Mouse (Mus musculus) stomach, embryonic 16.5 days (tissue): ENCODE measurements around the gene Fhl2. TPM values are rescaled to one million over a fixed set of nuclear protein-coding genes. Genes with fewer than 3 reads are reported as not detected.
"Not testable (repeated sequence)": the region's sequence is repeated elsewhere in the genome, so short reads cannot be mapped to it uniquely, and the experiment has no call there.

ENCODE experiments used
- ATAC-seq: fragments of 200-750 bp; cut with Nextera tagmentation; 2 replicates; pipeline ENCODE4 v1.8.0; 2017; ENCODE audit warnings: moderate number of reproducible peaks, moderate TSS enrichment; ENCODE audit not compliant: insufficient read depth, low FRiP score
- H3K27ac ChIP-seq: fragments of 300-500 bp; sonication (generic); 2 replicates; pipeline ENCODE4 v1.5.1; 2014; ENCODE audit warnings: low read length
- H3K27me3 ChIP-seq: fragments of 300-500 bp; sonication (generic); 2 replicates; pipeline ENCODE4 v1.6.1; 2014; ENCODE audit warnings: low read length, control low read depth, mixed read lengths; ENCODE audit not compliant: control insufficient read depth, insufficient read depth
- H3K36me3 ChIP-seq: fragments of 300-500 bp; sonication (generic); 2 replicates; pipeline ENCODE4 v1.6.1; 2014; ENCODE audit warnings: low read length; ENCODE audit not compliant: control insufficient read depth, insufficient read depth
- H3K4me1 ChIP-seq: fragments of 300-500 bp; sonication (generic); 2 replicates; pipeline ENCODE4 v1.6.1; 2014; ENCODE audit warnings: low read length, control low read depth, mixed read lengths; ENCODE audit not compliant: control insufficient read depth, insufficient read depth
- H3K4me2 ChIP-seq: fragments of 300-500 bp; sonication (generic); 2 replicates; pipeline ENCODE4 v1.6.1; 2014; ENCODE audit warnings: low read depth, low read length, mixed read lengths
- H3K4me3 ChIP-seq: fragments of 300-500 bp; sonication (generic); replicated peaks from 2 replicates; pipeline ENCODE4 v1.5.1; 2014; ENCODE audit warnings: mild to moderate bottlenecking, low read length
- H3K9ac ChIP-seq: fragments of 300-500 bp; sonication (generic); 2 replicates; pipeline ENCODE4 v1.6.1; 2014; ENCODE audit warnings: low read length
- H3K9me3 ChIP-seq: fragments of 300-500 bp; sonication (generic); replicated peaks from 2 replicates; pipeline ENCODE4 v1.6.1; 2016; ENCODE audit warnings: low read length, control low read depth; ENCODE audit not compliant: control insufficient read depth
- WGBS: fragments of 180-500 bp; shearing (Covaris S2); extraction: QIAGEN DNeasy Blood & Tissue Kit; methylation state at CpG from one replicate; pipeline ENCODE4 v1.1.7; 2014; 5-methylcytosine and 5-hydroxymethylcytosine counted together
- polyA plus RNA-seq: library from polyadenylated mRNA; unstranded; fragments of >200 nt; fragmentation: Nextera tagmentation; extraction: Ambion mirVana; gene quantifications from 2 replicates; pipeline ENCODE4 v1.2.1, GENCODE M21; 2015

Gene Fhl2
- polyA plus RNA-seq, 1 experiment from 2014 or later = 91.2 TPM

DNA sequence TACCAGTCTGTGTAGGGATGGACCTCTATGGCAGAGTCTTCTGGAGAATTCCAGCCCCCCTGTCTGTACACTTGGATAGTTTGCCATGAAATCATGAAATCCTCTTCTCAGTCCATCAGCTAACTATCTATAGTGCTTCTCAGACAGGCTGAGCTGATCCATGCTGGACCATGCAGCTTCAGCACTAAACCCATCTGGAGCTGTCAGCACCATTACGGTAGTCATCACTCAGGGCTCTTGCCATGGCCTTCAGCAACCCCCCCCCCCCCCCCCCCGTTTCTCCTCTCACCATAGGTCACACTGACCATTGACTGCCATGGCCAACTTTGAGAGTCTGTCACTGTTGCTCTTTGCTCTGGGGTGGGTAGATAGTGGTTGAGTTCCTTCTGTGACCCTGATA lies 5.0 kb upstream of the Fhl2 start:
- Histone ChIP-seq H3K36me3 (no peaks in the 10 kb centered on the region), H3K9me3 (no peaks in the 10 kb centered on the region), H3K27ac (no peak overlapping the region), H3K4me2 (no peak overlapping the region), H3K9ac (no peak overlapping the region), H3K4me3 (no peak overlapping the region), H3K27me3 (no peaks in the 10 kb centered on the region), H3K4me1 (0 out of 2 replicates have a peak, but pooled peaks cover 5% of the 10 kb centered on the region)
- no peak for ATAC-seq
- 100% methylated on average over 2 of the region's 2 CpGs for WGBS

DNA sequence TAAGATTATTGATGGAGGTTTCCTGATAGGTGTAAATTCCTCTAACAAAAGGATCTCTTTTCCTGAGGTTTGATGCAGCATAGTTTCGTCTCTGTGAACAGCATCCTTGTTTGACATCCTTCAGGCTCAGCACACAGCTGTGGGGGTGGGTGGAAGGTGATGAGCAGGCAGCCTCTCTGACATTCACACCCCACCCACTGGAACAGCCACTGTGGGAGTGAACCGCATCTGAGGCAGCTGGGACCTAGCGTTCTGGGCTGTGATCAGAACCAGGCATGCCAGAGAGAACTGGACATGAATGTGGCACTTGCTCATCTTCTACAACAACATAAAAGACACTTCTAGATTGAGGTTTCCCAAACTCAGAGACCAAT lies 3.1 kb upstream of the Fhl2 start:
- Histone ChIP-seq H3K4me2 (no peak overlapping the region), H3K27ac (no peak overlapping the region), H3K27me3 (no peaks in the 10 kb centered on the region), H3K9me3 (no peaks in the 10 kb centered on the region), H3K4me1 (peaks cover 13% of the 10 kb centered on the region; the same call in 1 of the 2 replicates), H3K9ac (no peak overlapping the region), H3K4me3 (no peak overlapping the region), H3K36me3 (no peaks in the 10 kb centered on the region)
- no peak for ATAC-seq
- WGBS = 55% methylated on average over 3 of the region's 3 CpGs

DNA sequence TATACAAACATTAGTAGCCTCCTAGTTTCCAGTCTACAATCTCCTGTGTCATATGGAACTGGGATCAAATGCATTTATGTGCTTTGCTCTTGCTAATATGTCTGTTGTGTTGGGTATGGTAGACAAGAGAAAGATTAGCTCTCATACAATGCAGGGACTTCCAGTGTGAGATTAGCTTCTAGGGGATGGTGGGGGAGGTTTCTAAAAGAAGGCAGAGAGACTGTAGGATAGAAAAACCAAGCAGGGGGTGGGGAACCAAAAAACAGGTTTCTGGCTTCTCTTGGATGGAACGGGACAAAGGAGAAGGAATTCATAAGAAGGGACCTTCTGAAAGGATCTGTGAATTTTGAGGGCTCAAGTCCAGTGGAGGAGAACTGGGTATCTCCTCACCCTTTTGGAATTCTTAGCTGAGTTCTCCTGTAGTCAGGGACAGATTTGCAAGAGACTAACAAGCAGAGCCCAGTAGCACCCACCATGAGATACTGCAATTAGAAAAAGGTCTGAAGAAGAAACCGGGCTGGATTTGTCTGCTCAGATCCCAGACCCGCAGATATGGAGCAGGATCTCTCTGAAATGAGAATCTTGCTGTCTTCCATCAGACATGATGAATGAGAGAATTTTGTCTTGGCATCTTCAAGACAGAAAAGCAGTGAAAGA lies 2.6 kb upstream of the Fhl2 start:
- ATAC-seq = no peak
- Histone ChIP-seq H3K9ac (no peak overlapping the region), H3K36me3 (no peaks in the 10 kb centered on the region), H3K9me3 (no peaks in the 10 kb centered on the region), H3K4me3 (no peak overlapping the region), H3K27ac (no peak overlapping the region), H3K27me3 (no peaks in the 10 kb centered on the region), H3K4me2 (no peak overlapping the region), H3K4me1 (peaks cover 13% of the 10 kb centered on the region; the same call in 1 of the 2 replicates)
- whole genome bisulfite sequencing = 72% methylated on average over 3 of the region's 3 CpGs

DNA sequence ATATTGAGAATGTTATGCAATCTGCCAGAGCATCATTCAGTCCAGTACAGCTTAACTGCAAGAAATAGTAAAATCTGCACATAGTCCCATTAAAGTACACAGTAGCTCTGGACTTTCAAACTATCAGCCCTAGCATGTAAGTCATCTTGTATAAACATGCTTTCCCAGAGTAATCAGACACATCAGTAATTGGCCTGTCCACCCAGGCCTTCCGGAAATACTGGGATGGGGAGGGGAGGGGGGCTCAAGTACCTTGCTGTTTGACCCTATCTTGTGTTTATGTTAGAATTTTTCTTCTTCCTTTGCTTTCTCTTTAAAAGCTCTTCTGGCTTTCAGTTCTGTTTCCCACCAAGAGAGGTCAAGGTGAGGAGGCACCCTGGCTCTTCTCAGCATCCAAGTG lies 725 bp downstream of the Fhl2 start:
- no peaks in the 10 kb centered on the region for H3K36me3 ChIP-seq
- no peaks in the 10 kb centered on the region for H3K27me3 ChIP-seq
- ATAC-seq = no peak
- no peak overlapping the region for H3K9ac ChIP-seq
- H3K4me3 ChIP-seq = no peak overlapping the region
- H3K27ac ChIP-seq = no peak overlapping the region
- no peaks in the 10 kb centered on the region for H3K9me3 ChIP-seq
- no peak overlapping the region for H3K4me2 ChIP-seq
- 13% methylated on average over 1 of the region's 1 CpGs for WGBS
- peaks cover 7% of the 10 kb centered on the region; the same call in 1 of the 2 replicates for H3K4me1 ChIP-seq

DNA sequence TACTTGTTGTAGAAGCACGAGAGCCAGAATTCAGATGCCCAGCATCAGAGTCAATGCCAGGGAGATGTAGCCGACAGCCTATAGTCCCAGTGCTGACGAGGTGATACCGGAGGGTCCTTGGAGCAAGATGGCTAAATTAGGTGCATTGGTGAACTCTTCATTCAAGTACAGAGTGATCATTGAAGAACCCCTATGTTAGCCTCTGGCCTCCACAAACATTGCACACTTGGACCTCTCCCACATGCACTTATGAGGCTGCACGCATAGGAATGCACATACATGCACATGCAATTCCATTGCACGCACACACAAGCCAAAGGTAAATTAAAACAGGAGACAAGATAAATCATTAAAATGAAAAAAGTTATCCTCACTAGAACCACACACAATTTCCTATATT lies 3.4 kb downstream of the Fhl2 start:
- no peak overlapping the region for H3K27ac ChIP-seq
- 95% methylated on average over 6 of the region's 6 CpGs for WGBS
- no peak for ATAC-seq
- H3K9ac ChIP-seq = no peak overlapping the region
- no peak overlapping the region for H3K4me2 ChIP-seq
- no peaks in the 10 kb centered on the region for H3K27me3 ChIP-seq
- H3K4me3 ChIP-seq = no peak overlapping the region
- H3K4me1 ChIP-seq = peaks cover 7% of the 10 kb centered on the region; the same call in 1 of the 2 replicates
- no peaks in the 10 kb centered on the region for H3K36me3 ChIP-seq
- H3K9me3 ChIP-seq = no peaks in the 10 kb centered on the region

DNA sequence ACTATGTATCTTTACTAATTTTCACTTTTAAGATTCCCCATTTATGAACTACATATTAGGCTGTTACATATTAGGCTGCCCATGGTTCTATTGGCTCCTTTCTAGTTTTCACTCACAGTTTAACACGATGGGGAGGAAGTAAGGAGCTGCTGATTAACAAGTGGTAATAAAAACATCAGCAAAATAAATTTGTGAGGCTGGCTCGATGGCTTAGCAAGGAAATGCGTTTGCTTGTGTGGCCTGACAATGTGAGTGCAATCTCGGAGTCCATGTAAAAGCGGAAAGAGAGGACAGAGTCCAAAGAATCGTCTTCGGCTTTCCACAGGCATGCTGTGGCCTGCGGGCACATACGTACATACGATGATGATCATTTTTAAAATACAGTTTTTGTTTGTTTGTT lies 4.3 kb downstream of the Fhl2 start:
- H3K4me3 ChIP-seq = no peak overlapping the region
- H3K36me3 ChIP-seq = no peaks in the 10 kb centered on the region
- H3K9ac ChIP-seq = no peak overlapping the region
- H3K27ac ChIP-seq = no peak overlapping the region
- ATAC-seq = no peak
- H3K27me3 ChIP-seq = no peaks in the 10 kb centered on the region
- no peaks in the 10 kb centered on the region for H3K9me3 ChIP-seq
- peaks cover 7% of the 10 kb centered on the region; the same call in 1 of the 2 replicates for H3K4me1 ChIP-seq
- no peak overlapping the region for H3K4me2 ChIP-seq
- WGBS = 77% methylated on average over 10 of the region's 10 CpGs

DNA sequence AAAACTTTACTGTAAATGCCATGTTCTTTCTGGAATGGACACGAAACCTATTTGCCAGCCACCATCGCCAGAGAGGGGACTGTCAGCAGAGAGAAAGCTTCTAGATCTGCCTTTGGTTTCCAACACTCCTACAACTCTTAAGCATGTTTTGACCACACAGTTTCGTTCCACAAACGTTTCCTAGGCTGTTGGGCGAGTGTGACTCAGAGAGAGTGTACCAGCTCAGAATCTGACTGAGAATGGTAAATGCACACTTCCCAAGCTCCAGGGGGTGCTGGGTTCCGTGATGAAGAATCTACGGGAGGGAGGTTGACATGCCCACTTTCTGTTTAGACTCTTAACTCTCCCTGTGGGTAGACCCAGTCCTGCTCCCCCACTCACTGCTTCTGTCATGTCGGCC lies 5.7 kb downstream of the Fhl2 start:
- H3K27me3 ChIP-seq = no peaks in the 10 kb centered on the region
- H3K9ac ChIP-seq = no peak overlapping the region
- no peak for ATAC-seq
- 81% methylated on average over 8 of the region's 8 CpGs for WGBS
- no peaks in the 10 kb centered on the region for H3K9me3 ChIP-seq
- no peak overlapping the region for H3K4me3 ChIP-seq
- no peak overlapping the region for H3K4me2 ChIP-seq
- H3K4me1 ChIP-seq = 0 out of 2 replicates have a peak, but pooled peaks cover under 1% of the 10 kb centered on the region
- H3K27ac ChIP-seq = no peak overlapping the region
- no peaks in the 10 kb centered on the region for H3K36me3 ChIP-seq

DNA sequence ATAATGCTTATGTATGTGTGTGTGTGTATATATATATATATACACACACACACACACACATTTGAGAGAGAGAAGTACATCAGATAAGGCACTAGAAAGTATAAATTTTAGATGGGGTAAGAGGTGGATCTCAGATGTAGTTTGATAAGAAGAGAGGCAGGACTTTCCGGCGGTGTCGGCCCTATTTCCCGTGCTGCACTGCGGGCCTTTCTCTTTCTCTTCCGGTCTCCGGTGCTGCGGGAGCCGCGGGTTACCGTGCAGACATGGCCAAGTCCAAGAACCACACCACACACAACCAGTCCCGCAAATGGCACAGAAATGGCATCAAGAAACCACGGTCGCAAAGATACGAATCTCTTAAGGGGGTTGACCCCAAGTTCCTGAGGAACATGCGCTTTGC lies 7.9 kb downstream of the Fhl2 start:
- not testable (repeated sequence) for H3K27ac ChIP-seq, H3K9ac ChIP-seq, H3K4me1 ChIP-seq, H3K4me2 ChIP-seq, H3K36me3 ChIP-seq, H3K4me3 ChIP-seq, H3K9me3 ChIP-seq, ATAC-seq, H3K27me3 ChIP-seq
- whole genome bisulfite sequencing = 94% methylated on average over 12 of the region's 16 CpGs

DNA sequence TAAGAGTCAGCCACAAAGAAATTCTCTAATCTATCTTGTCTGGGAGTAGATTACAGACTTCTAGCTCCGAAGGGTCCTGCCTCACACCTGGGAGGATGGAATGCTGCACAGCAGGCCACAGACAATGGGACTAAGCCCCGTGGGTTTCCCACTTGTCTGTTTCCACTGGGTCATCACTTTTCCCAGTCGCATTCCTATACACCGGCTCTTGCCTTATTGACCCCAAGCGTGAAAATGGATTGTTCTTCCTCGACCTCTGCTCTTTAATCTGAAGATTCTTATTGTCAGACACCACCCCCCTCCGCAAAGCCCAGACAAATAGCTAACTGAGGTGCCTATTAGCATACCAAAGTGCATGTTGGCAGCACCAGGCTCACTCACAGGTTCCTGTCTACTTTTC lies 10.4 kb downstream of the Fhl2 start:
- Histone ChIP-seq H3K27ac (no peak overlapping the region), H3K9ac (no peak overlapping the region), H3K9me3 (no peaks in the 10 kb centered on the region), H3K4me2 (no peak overlapping the region), H3K4me1 (no peaks in the 10 kb centered on the region), H3K27me3 (no peaks in the 10 kb centered on the region), H3K4me3 (no peak overlapping the region), H3K36me3 (no peaks in the 10 kb centered on the region)
- ATAC-seq = no peak
- 32% methylated on average over 7 of the region's 7 CpGs for WGBS
